Mouse (Mus musculus): ENCODE data around the gene Pfkm.

The Pfkm gene

GRCm38 (mm10) chr15:98170365-98170764, 78.0 kb downstream of the Pfkm start:
- no peak for DNase-seq (ENCODE audit: low spot score in 2 of 2)

DNA sequence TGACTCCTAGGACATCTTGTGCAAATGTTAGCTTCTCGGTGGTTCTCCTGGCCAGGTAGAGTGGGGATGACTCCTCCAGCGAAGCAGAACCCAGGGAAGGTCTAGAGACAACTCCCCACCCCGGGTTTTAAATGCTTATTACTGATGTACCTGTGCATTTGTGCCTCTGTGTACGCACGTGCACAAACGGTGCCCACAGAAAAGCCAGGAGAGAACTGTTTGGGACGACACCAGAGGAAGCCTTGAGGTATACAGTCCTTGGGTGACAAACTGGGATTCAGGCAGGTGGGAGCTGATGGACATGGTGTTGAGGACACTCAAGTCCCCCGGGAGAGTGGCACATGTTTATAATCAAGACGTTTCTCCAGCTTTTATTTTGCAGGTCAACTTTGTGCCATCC, 78.5 kb downstream of the Pfkm start:
- no peak for DNase-seq (ENCODE audit: low spot score in 2 of 2)

GRCm38 (mm10) chr15:98172113-98172512, 79.7 kb downstream of the Pfkm start:
- DNase-seq (ENCODE audit: low spot score in 2 of 2), result no peak

DNA sequence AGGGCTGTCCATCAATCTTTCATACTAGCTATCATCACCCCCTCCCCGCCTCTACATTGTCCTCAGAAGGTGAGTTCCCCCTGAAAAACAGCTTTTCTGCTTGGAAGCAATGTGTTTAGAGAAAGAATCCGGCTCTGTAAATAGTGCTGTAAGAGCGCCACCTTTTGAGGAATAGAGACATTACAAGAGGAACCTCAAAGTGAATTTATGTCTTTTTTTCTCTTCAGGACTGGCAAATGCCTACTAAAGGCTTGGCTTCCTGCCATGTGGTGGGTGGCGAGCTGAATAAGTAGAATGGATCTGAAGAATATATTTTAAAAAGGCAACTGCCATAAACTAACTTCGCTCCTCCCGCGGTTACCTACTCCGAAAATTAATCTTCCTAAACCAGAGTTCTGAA, 81.4 kb downstream of the Pfkm start:
- DNase-seq (ENCODE audit: low spot score in 2 of 2), result no peak

DNA sequence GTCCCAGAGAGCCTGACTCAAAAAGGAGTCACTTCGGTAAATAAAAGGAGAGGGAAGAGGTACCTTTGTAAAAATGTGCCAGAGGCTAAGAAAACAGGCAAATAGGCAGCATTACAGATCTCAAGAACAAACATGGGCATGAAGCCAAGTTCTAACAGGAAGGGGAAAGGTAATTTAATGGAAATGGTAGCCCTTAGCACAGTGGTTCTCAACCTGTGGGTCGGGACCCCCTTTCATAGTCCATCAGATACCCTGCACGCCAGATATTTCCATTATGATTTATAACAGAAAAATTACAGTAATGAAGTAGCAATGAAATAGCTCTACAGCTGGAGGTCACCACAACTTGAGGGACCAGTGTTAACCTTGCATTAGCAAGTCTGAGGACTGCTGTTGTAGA, 84.9 kb downstream of the Pfkm start:
- no peak for DNase-seq (ENCODE audit: low spot score in 2 of 2)

- no peak for DNase-seq (ENCODE audit: low spot score in 2 of 2)
These were observed 88.3 kb downstream of the Pfkm start for GRCm38 (mm10) chr15:98180567-98181131.

- peak; percentile 75 to 78 for DNase-seq (ENCODE audit: low spot score in 2 of 2)
These were observed 88.8 kb downstream of the Pfkm start for GRCm38 (mm10) chr15:98181132-98181711.

All from spleen, postnatal 36 days (tissue).